Mouse (Mus musculus): ENCODE data around the gene Gm10197. TPM values are rescaled to one million over a fixed set of nuclear protein-coding genes. Genes with fewer than 3 reads are reported as not detected.

Gm10197 gene
- polyA plus RNA-seq, 1 experiment, result not detected

GRCm38 (mm10) chr19:53322438-53323048, 49.0 kb downstream of the Gm10197 start:
- Histone ChIP-seq H3K27ac (replicated peaks; ENCODE audit: low read depth, low read length) (no peak overlapping the region), H3K4me1 (ENCODE audit: control insufficient read depth, insufficient read depth, insufficient read length, low read length) (peaks cover 12% of the 10 kb centered on the region), H3K4me3 (ENCODE audit: insufficient read depth, low read depth, low read length) (no peak overlapping the region)

Other genes with a start within 250 kb of the Gm10197 start
- 40.1 and 40.8 TPM in 2 replicates for gene Add3, start 231.3 kb downstream of the Gm10197 start, polyA plus RNA-seq (2012; ENCODE audit: insufficient read depth, insufficient read length, missing spikeins)
- gene Mxi1, start 61.2 kb downstream of the Gm10197 start, polyA plus RNA-seq (2012; ENCODE audit: insufficient read depth, insufficient read length, missing spikeins), result 20.9 and 37.2 TPM in 2 replicates
- 21.5 and 23.8 TPM in 2 replicates for gene Smndc1, start 18.8 kb upstream of the Gm10197 start, polyA plus RNA-seq (2012; ENCODE audit: insufficient read depth, insufficient read length, missing spikeins)
- gene Dusp5, start 157.3 kb upstream of the Gm10197 start, polyA plus RNA-seq (2012; ENCODE audit: insufficient read depth, insufficient read length, missing spikeins), result 0.83 TPM in 1 of 2 replicates, not detected in the other
- gene Nutf2-ps1, start 217.3 kb upstream of the Gm10197 start, polyA plus RNA-seq (2012; ENCODE audit: insufficient read depth, insufficient read length, missing spikeins), result 84.1 and 105 TPM in 2 replicates
- 15.1 and 19.9 TPM in 2 replicates for gene Smc3, start 228.6 kb upstream of the Gm10197 start, polyA plus RNA-seq (2012; ENCODE audit: insufficient read depth, insufficient read length, missing spikeins)